Mouse (Mus musculus) G1E (cell line): Measurements from ENCODE around the gene Tnrc6c. TPM values are rescaled to one million over a fixed set of nuclear protein-coding genes. Genes with fewer than 3 reads are reported as not detected.
A peak's percentile ranks its signal among the peaks of the same experiment; 100 is the strongest.

Experiments
- ATAC-seq: 2 replicates; pipeline ENCODE4 v1.8.0; 2016; ENCODE audit warnings: mild to moderate bottlenecking; ENCODE audit not compliant: insufficient number of reproducible peaks, poor library complexity, low FRiP score, severe bottlenecking; ENCODE audit errors: extremely low read depth
- DNase-seq: peaks from one replicate; pipeline ENCODE4 v3.0.0; 2012; ENCODE audit warnings: low spot score
- H3K27me3 ChIP-seq: 2 replicates; pipeline ENCODE4 v1.6.1; 2012; ENCODE audit warnings: mild to moderate bottlenecking, low read length, inconsistent platforms; ENCODE audit not compliant: insufficient read depth
- H3K36me3 ChIP-seq: replicated peaks from 2 replicates; pipeline ENCODE3; 2012; ENCODE audit warnings: mild to moderate bottlenecking, inconsistent platforms
- H3K4me1 ChIP-seq: 2 replicates; pipeline ENCODE4 v1.6.1; 2012; ENCODE audit warnings: low read depth, low read length, inconsistent platforms, mixed read lengths; ENCODE audit not compliant: insufficient read depth
- H3K4me3 ChIP-seq: 2 replicates; pipeline ENCODE4 v1.5.1; 2012; ENCODE audit warnings: low read depth, mild to moderate bottlenecking, inconsistent platforms, low read length, moderate library complexity, mixed read lengths
- H3K9me3 ChIP-seq: replicated peaks from 2 replicates; pipeline ENCODE4 v1.6.1; 2012; ENCODE audit warnings: inconsistent platforms
- CTCF ChIP-seq: IDR thresholded peaks from 2 replicates; pipeline ENCODE4 v1.5.1; 2012; ENCODE audit warnings: low read depth, low read length, inconsistent platforms, mixed read lengths
- GATA1 ChIP-seq: IDR thresholded peaks from 2 replicates; pipeline ENCODE4 v1.6.1; 2012; ENCODE audit warnings: borderline replicate concordance, low read length, inconsistent platforms, mixed read lengths
- GATA2 ChIP-seq: IDR thresholded peaks from 2 replicates; pipeline ENCODE4 v1.6.1; 2012; ENCODE audit warnings: low read depth, low read length, inconsistent platforms, borderline replicate concordance
- POLR2AphosphoS5 ChIP-seq: IDR thresholded peaks from 2 replicates; pipeline ENCODE4 v1.6.1; 2012; ENCODE audit warnings: low read depth, low read length, inconsistent platforms; ENCODE audit not compliant: insufficient replicate concordance
- TAL1 ChIP-seq: conservative IDR thresholded peaks from 2 replicates; pipeline ENCODE4 v1.6.1; 2012; ENCODE audit warnings: low read depth, low read length, inconsistent platforms, mixed read lengths
- polyA plus RNA-seq: library from polyadenylated mRNA; stranded (reverse); fragments of >175 nt; gene quantifications from 2 replicates; pipeline ENCODE4 v1.2.3, GENCODE M21; 2012
- total RNA-seq, 2 experiments: library from RNA; stranded (forward) in 1 of 2; stranded (reverse) in 1 of 2; fragments of 200-1000 nt in 1 of 2; fragments of >200 nt in 1 of 2; fragmentation: Nextera tagmentation in 1 of 2; gene quantifications; 2 replicates each; pipeline ENCODE4 v1.2.3; 2014 to 2017

The Tnrc6c gene
- total and polyA plus RNA-seq, 3 experiments = 19.2 to 47.5 (median 21.5) TPM

GRCm38 (mm10) chr11:117792281-117792888, 138.3 kb downstream of the Tnrc6c start:
- TF ChIP-seq POLR2AphosphoS5 = no peak
- TF ChIP-seq GATA2 = no peak
- TF ChIP-seq CTCF = no peak
- no peak for TF ChIP-seq GATA1
- TF ChIP-seq TAL1 = no peak
- Histone ChIP-seq H3K9me3 (no peaks in the 10 kb centered on the region), H3K36me3 (peaks cover 34% of the 10 kb centered on the region), H3K27me3 (no peaks in the 10 kb centered on the region), H3K4me1 (peaks cover 60% of the 10 kb centered on the region), H3K4me3 (peak overlapping the region; percentile 52; the same call in 1 of the 2 replicates)
- DNase-seq = no peak
- ATAC-seq = peak; percentile 26; the same call in 1 of the 2 replicates

GRCm38 (mm10) chr11:117794035-117794551, 140.0 kb downstream of the Tnrc6c start:
- no peaks in the 10 kb centered on the region for H3K27me3 ChIP-seq
- H3K9me3 ChIP-seq = no peaks in the 10 kb centered on the region
- ATAC-seq = no peak
- H3K4me3 ChIP-seq = no peak overlapping the region
- DNase-seq = no peak
- no peak for TF ChIP-seq CTCF
- TF ChIP-seq GATA1 = no peak
- TF ChIP-seq GATA2 = no peak
- no peak for TF ChIP-seq TAL1
- no peak for TF ChIP-seq POLR2AphosphoS5
- H3K36me3 ChIP-seq = peaks cover 26% of the 10 kb centered on the region
- H3K4me1 ChIP-seq = peaks cover 78% of the 10 kb centered on the region

- peaks cover 19% of the 10 kb centered on the region for H3K36me3 ChIP-seq
- ATAC-seq = peak; percentile 2; the same call in 1 of the 2 replicates
- H3K27me3 ChIP-seq = no peaks in the 10 kb centered on the region
- no peaks in the 10 kb centered on the region for H3K9me3 ChIP-seq
- H3K4me1 ChIP-seq = peaks cover 79% of the 10 kb centered on the region
- DNase-seq = no peak
- peak overlapping the region; percentile 66; the same call in 1 of the 2 replicates for H3K4me3 ChIP-seq
- TF ChIP-seq CTCF = no peak
- no peak for TF ChIP-seq GATA2
- no peak for TF ChIP-seq TAL1
- TF ChIP-seq POLR2AphosphoS5 = no peak
- no peak for TF ChIP-seq GATA1
Observed at GRCm38 (mm10) chr11:117796954-117797353, 142.9 kb downstream of the Tnrc6c start.

GRCm38 (mm10) chr11:117797511-117798159, 143.5 kb downstream of the Tnrc6c start, which contains the start of gene 6030468B19Rik:
6030468B19Rik (plus strand) TSS chr11:117797660.
- ATAC-seq = peak; percentile 81
- peak; percentile 79 for DNase-seq
- peaks cover 74% of the 10 kb centered on the region for H3K4me1 ChIP-seq

GRCm38 (mm10) chr11:117798160-117798541, 144.1 kb downstream of the Tnrc6c start:
- H3K27me3 ChIP-seq = no peaks in the 10 kb centered on the region
- ATAC-seq (peak; percentile 68), DNase-seq (peak; percentile 73)
- H3K4me3 ChIP-seq = peak overlapping the region; percentile 66
- H3K9me3 ChIP-seq = no peaks in the 10 kb centered on the region
- H3K36me3 ChIP-seq = peaks cover 23% of the 10 kb centered on the region
- peaks cover 77% of the 10 kb centered on the region for H3K4me1 ChIP-seq
- TF ChIP-seq GATA1 (no peak), POLR2AphosphoS5 (no peak), TAL1 (peak; percentile 67; the same call in 1 of the 2 replicates), GATA2 (no peak), CTCF (no peak)

More at GRCm38 (mm10) chr11:117797511-117798159, 143.5 kb downstream of the Tnrc6c start, which contains the start of gene 6030468B19Rik:
- TF ChIP-seq TAL1 = peak; percentile 83
- no peak for TF ChIP-seq CTCF
- Histone ChIP-seq H3K27me3 (no peaks in the 10 kb centered on the region), H3K9me3 (no peaks in the 10 kb centered on the region), H3K36me3 (peaks cover 18% of the 10 kb centered on the region), H3K4me3 (peak within 1 kb of the TSS; percentile 66)

GRCm38 (mm10) chr11:117799174-117799573, 145.1 kb downstream of the Tnrc6c start:
- H3K27me3 ChIP-seq = no peaks in the 10 kb centered on the region
- no peaks in the 10 kb centered on the region for H3K9me3 ChIP-seq
- peaks cover 31% of the 10 kb centered on the region for H3K36me3 ChIP-seq
- no peak for DNase-seq
- H3K4me1 ChIP-seq = peaks cover 75% of the 10 kb centered on the region
- H3K4me3 ChIP-seq = peak overlapping the region; percentile 66; the same call in 1 of the 2 replicates
- TF ChIP-seq POLR2AphosphoS5 (no peak), GATA1 (no peak), GATA2 (no peak), CTCF (no peak), TAL1 (no peak)
- ATAC-seq = no peak
